Mouse (Mus musculus) lung, postnatal 0 days (tissue): ENCODE results near the gene Atg10. TPM values are rescaled to one million over a fixed set of nuclear protein-coding genes. Genes with fewer than 3 reads are reported as not detected.

Experiments
- ATAC-seq: fragments of 200-750 bp; cut with Nextera tagmentation; 2 replicates; pipeline ENCODE4 v1.8.0; 2017; ENCODE audit warnings: moderate library complexity
- DNase-seq: peaks from one replicate; pipeline ENCODE4 v3.0.0-alpha.2; 2016; ENCODE audit warnings: low spot score
- H3K27ac ChIP-seq: fragments of 300-500 bp; sonication (generic); 2 replicates; pipeline ENCODE4 v1.5.1; 2014; ENCODE audit warnings: antibody characterized with exemption, mild to moderate bottlenecking, low read length, mixed read lengths
- H3K27me3 ChIP-seq: fragments of 300-500 bp; sonication (generic); replicated peaks from 2 replicates; pipeline ENCODE4 v1.6.1; 2014; ENCODE audit warnings: low read length, mixed read lengths; ENCODE audit not compliant: insufficient read depth
- H3K36me3 ChIP-seq: fragments of 300-500 bp; sonication (generic); 2 replicates; pipeline ENCODE4 v1.6.1; 2014; ENCODE audit warnings: low read length, mixed read lengths; ENCODE audit not compliant: insufficient read depth
- H3K4me1 ChIP-seq: fragments of 300-500 bp; sonication (generic); 2 replicates; pipeline ENCODE4 v1.6.1; 2014; ENCODE audit warnings: antibody characterized with exemption, low read depth, low read length, mixed read lengths; ENCODE audit not compliant: insufficient read depth
- H3K4me2 ChIP-seq: fragments of 300-500 bp; sonication (generic); replicated peaks from 2 replicates; pipeline ENCODE4 v1.6.1; 2014; ENCODE audit warnings: low read depth, mild to moderate bottlenecking, low read length, moderate library complexity, mixed read lengths
- H3K4me3 ChIP-seq: fragments of 300-500 bp; sonication (generic); 2 replicates; pipeline ENCODE4 v1.5.1; 2014; ENCODE audit warnings: low read depth, low read length
- H3K9ac ChIP-seq: fragments of 300-500 bp; sonication (generic); replicated peaks from 2 replicates; pipeline ENCODE4 v1.6.1; 2014; ENCODE audit warnings: low read depth, mild to moderate bottlenecking
- H3K9me3 ChIP-seq: fragments of 300-500 bp; sonication (generic); 2 replicates; pipeline ENCODE4 v1.6.1; 2016; ENCODE audit warnings: low read length, mixed read lengths
- CTCF ChIP-seq: IDR thresholded peaks from 2 replicates; pipeline ENCODE4 v1.5.1; 2016; ENCODE audit warnings: antibody characterized with exemption, mild to moderate bottlenecking
- EP300 ChIP-seq: IDR thresholded peaks from 2 replicates; pipeline ENCODE4 v1.6.1; 2016; ENCODE audit warnings: antibody characterized with exemption, mild to moderate bottlenecking, control low read depth
- WGBS: fragments of 180-500 bp; shearing (Covaris S2); extraction: QIAGEN DNeasy Blood & Tissue Kit; methylation state at CpG from one replicate; pipeline ENCODE4 v1.1.7; 2014; 5-methylcytosine and 5-hydroxymethylcytosine counted together
- polyA plus RNA-seq: library from polyadenylated mRNA; unstranded; fragments of >200 nt; fragmentation: Nextera tagmentation; extraction: Ambion mirVana; gene quantifications from 2 replicates; pipeline ENCODE4 v1.2.1, GENCODE M21; 2015

The Atg10 gene
- polyA plus RNA-seq, 1 experiment from 2014 or later, result 14.7 TPM

DNA sequence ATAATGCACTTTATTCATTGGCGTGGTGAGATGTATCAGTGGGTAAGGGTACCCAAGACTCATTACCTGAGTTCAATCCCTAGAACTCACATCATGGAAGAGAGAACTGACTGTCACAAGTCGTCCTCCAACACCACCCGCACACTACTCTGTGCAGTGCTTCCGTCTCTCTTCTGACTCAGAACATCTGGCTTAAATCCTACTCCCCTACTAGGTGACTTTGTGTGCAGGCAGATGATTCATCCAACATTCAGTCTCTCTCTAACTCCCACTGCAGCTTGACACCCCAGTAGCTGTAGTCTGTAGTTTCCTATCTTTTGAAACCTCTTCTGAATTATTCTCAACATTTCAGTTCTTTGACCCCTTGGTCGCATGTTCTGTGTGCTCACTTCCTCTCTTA lies 230.8 kb downstream of the Atg10 start:
- TF ChIP-seq EP300, result no peak
- no peak for TF ChIP-seq CTCF
- Histone ChIP-seq H3K4me1 (no peaks in the 10 kb centered on the region), H3K9ac (no peak overlapping the region), H3K4me3 (no peak overlapping the region), H3K27me3 (no peaks in the 10 kb centered on the region), H3K4me2 (no peak overlapping the region), H3K27ac (no peak overlapping the region), H3K36me3 (no peaks in the 10 kb centered on the region), H3K9me3 (no peaks in the 10 kb centered on the region)
- DNase-seq (no peak), ATAC-seq (no peak)
- WGBS, result 79% methylated on average over 5 of the region's 5 CpGs

DNA sequence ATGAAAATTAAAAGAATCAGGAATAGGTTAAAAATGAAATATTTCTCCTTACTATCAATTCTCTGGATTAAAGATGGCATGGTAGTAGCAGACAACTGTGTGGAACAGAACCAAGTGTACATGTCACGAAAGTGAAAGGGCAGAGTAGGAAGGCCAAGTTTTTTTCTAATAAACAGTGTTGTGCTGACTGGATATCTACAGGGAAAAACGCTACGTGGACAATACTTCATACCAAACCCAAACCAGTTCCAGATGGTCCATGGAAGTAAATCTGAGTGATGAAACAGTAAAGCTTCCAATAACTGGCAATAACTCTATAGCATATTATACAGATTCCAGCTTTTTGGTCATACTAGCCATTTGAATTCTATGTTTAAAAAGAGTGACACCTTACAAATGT lies 235.5 kb downstream of the Atg10 start:
- WGBS, result 76% methylated on average over 3 of the region's 3 CpGs
- TF ChIP-seq EP300 (no peak), CTCF (no peak)
- no peak overlapping the region for H3K4me3 ChIP-seq
- no peaks in the 10 kb centered on the region for H3K27me3 ChIP-seq
- H3K4me1 ChIP-seq, result no peaks in the 10 kb centered on the region
- DNase-seq, result no peak
- no peak overlapping the region for H3K27ac ChIP-seq
- H3K9me3 ChIP-seq, result no peaks in the 10 kb centered on the region
- H3K36me3 ChIP-seq, result no peaks in the 10 kb centered on the region
- ATAC-seq, result no peak
- H3K9ac ChIP-seq, result no peak overlapping the region
- H3K4me2 ChIP-seq, result no peak overlapping the region

DNA sequence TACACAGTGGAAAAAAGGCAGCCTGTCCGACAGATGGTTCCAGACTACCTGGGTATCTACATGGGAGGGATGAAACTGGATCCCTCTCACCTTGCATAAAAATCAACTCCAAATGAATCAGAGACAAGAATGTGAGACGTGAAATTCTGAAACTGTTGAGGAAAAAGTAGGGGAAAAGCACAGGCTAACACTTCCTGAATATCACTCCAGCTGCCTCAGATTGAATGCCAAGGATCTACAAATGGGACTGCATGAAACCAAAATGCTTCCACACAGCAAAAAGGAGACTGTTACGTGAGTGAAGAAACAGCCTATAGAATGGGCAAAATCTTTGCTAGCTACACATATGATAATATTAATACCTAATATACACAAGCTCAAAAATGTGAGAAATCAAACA lies 238.4 kb downstream of the Atg10 start:
- Histone ChIP-seq H3K4me1 (no peaks in the 10 kb centered on the region), H3K27ac (no peak overlapping the region), H3K27me3 (no peaks in the 10 kb centered on the region), H3K4me3 (no peak overlapping the region), H3K4me2 (no peak overlapping the region), H3K9me3 (no peaks in the 10 kb centered on the region), H3K9ac (no peak overlapping the region), H3K36me3 (no peaks in the 10 kb centered on the region)
- TF ChIP-seq CTCF, result no peak
- no peak for TF ChIP-seq EP300
- WGBS, result 67% methylated on average over 3 of the region's 3 CpGs
- DNase-seq (no peak), ATAC-seq (no peak)

DNA sequence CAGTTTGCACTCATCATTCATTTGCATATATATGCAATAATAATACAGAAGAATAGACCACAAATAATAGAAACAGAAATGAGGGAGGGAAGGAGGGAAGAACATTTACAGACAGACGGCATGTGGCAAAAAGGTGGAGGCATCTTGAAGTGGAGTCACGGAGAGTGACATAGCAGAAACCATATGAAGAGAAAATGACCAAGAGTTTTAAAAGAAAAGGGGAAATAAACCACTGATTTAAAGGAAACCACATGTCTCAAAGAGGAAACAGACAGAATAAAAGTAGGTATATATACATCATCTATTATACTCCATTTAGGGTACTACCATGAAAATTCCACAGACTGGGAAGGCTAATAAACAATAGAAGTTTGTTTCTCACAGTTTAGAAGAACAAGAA lies 239.7 kb downstream of the Atg10 start:
- no peak overlapping the region for H3K27ac ChIP-seq
- no peaks in the 10 kb centered on the region for H3K9me3 ChIP-seq
- WGBS, result 74% methylated on average over 2 of the region's 2 CpGs
- TF ChIP-seq EP300 (no peak), CTCF (no peak)
- no peak overlapping the region for H3K9ac ChIP-seq
- no peak for ATAC-seq
- no peak overlapping the region for H3K4me2 ChIP-seq
- no peaks in the 10 kb centered on the region for H3K27me3 ChIP-seq
- no peak for DNase-seq
- no peak overlapping the region for H3K4me3 ChIP-seq
- no peaks in the 10 kb centered on the region for H3K36me3 ChIP-seq
- H3K4me1 ChIP-seq, result no peaks in the 10 kb centered on the region

- ATAC-seq, result no peak
- H3K27me3 ChIP-seq, result no peaks in the 10 kb centered on the region
Observed at GRCm38 (mm10) chr13:90981798-90982197, 242.0 kb downstream of the Atg10 start.

DNA sequence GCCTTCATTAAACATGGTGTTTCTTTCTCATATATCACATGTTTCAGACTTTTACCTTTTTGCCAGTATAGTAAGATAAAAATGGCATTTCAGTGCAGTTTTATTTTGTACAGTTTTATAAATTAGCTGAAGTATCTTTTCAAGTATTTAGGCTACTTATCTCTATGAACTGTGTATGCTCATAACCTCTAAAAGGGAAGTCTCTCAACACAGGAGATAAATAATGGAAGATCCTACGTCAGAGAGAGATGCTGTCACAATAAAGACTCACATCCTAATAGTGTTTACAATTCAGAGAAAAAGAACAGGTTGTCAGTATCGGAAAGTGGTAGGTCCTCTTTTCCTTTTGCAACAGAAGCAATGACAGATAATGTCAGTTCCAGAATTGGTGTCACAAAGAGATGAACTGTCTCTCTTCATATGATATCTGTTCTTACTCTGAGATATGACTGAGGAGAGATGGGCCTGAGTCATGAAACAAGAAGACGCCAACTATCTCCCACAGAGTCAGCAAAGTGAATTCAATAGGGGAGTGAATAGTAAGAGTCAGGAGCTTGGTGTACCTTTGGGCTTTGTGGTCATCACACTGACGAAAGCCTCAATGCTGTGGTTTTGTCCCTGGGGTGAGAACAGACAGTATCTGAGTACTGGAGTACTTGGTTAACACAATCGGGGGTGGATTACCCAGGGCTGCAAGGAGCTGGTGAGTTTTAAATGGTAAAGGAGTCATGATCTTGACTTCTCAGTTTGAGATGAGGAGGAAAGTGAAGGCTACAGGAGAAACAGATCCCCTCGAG lies 242.7 kb downstream of the Atg10 start:
- Histone ChIP-seq H3K4me2 (no peak overlapping the region), H3K4me3 (no peak overlapping the region), H3K9ac (no peak overlapping the region), H3K9me3 (no peaks in the 10 kb centered on the region), H3K4me1 (no peaks in the 10 kb centered on the region), H3K27me3 (no peaks in the 10 kb centered on the region), H3K36me3 (no peaks in the 10 kb centered on the region), H3K27ac (no peak overlapping the region)
- TF ChIP-seq EP300, result no peak
- TF ChIP-seq CTCF, result no peak
- ATAC-seq, result no peak
- DNase-seq, result no peak
- WGBS, result 73% methylated on average over 6 of the region's 6 CpGs

More at GRCm38 (mm10) chr13:90981798-90982197, 242.0 kb downstream of the Atg10 start:
- DNase-seq, result no peak
- H3K4me1 ChIP-seq, result no peaks in the 10 kb centered on the region
- H3K9ac ChIP-seq, result no peak overlapping the region
- no peak overlapping the region for H3K27ac ChIP-seq
- no peak overlapping the region for H3K4me3 ChIP-seq
- H3K36me3 ChIP-seq, result no peaks in the 10 kb centered on the region
- WGBS, result 82% methylated on average over 1 of the region's 1 CpGs
- H3K9me3 ChIP-seq, result no peaks in the 10 kb centered on the region
- TF ChIP-seq EP300 (no peak), CTCF (no peak)
- no peak overlapping the region for H3K4me2 ChIP-seq

DNA sequence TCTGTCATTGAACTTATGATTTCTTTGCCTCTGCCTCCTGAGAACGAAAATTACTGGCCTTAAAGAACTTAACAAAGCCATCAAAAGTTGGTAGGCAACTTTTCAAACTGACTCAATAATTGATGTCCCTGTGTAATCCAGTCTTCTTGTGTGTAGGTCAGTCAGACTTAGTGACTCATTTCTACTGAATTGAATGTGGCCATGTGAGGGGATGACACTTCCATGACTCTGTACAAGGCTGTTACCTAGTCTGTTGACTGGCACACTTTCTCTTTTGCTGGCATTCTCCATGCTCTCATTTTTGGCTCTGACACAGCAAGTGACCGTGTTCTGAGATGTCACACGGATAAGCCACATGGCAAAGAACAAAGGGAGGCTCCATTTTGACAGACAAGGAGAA lies 246.7 kb downstream of the Atg10 start:
- no peak for DNase-seq
- H3K9me3 ChIP-seq, result no peaks in the 10 kb centered on the region
- H3K27ac ChIP-seq, result no peak overlapping the region
- 77% methylated on average over 3 of the region's 3 CpGs for WGBS
- no peak for ATAC-seq
- no peaks in the 10 kb centered on the region for H3K4me1 ChIP-seq
- no peak overlapping the region for H3K4me3 ChIP-seq
- H3K4me2 ChIP-seq, result no peak overlapping the region
- no peaks in the 10 kb centered on the region for H3K36me3 ChIP-seq
- TF ChIP-seq CTCF (no peak), EP300 (no peak)
- no peak overlapping the region for H3K9ac ChIP-seq
- H3K27me3 ChIP-seq, result no peaks in the 10 kb centered on the region
